Mouse (Mus musculus) lung, embryonic 14.5 days (tissue): ENCODE measurements at regions not wholly inside any gene's neighbourhood (a gene's known extent, or its start where the extent isn't known, plus 50 kb on each side); places are given as distances from the start of the nearest gene placed in this dataset.

Experiments used
- ATAC-seq: fragments of 200-750 bp; cut with Nextera tagmentation; 2 replicates; pipeline ENCODE4 v1.8.0; 2017; ENCODE audit warnings: mild to moderate bottlenecking, moderate TSS enrichment, moderate library complexity; ENCODE audit not compliant: insufficient read depth
- DNase-seq: peaks from one replicate; pipeline ENCODE4 v3.0.0-alpha.2; 2015
- H3K27ac ChIP-seq: fragments of 300-500 bp; sonication (generic); 2 replicates; pipeline ENCODE4 v1.5.1; 2014; ENCODE audit warnings: low read depth, mild to moderate bottlenecking, moderate library complexity
- H3K27me3 ChIP-seq: fragments of 300-500 bp; sonication (generic); 2 replicates; pipeline ENCODE4 v1.6.1; 2014; ENCODE audit warnings: low read length, control low read depth; ENCODE audit not compliant: insufficient read depth
- H3K36me3 ChIP-seq: fragments of 300-500 bp; sonication (generic); 2 replicates; pipeline ENCODE4 v1.6.1; 2014; ENCODE audit warnings: control low read depth; ENCODE audit not compliant: insufficient read depth
- H3K4me1 ChIP-seq: fragments of 300-500 bp; sonication (generic); 2 replicates; pipeline ENCODE4 v1.6.1; 2014; ENCODE audit warnings: antibody characterized with exemption, control low read depth; ENCODE audit not compliant: insufficient read depth
- H3K4me2 ChIP-seq: fragments of 300-500 bp; sonication (generic); 2 replicates; pipeline ENCODE4 v1.6.1; 2014; ENCODE audit warnings: mild to moderate bottlenecking
- H3K4me3 ChIP-seq: fragments of 300-500 bp; sonication (generic); 2 replicates; pipeline ENCODE4 v1.5.1; 2014; ENCODE audit warnings: low read depth, low read length
- H3K9ac ChIP-seq: fragments of 300-500 bp; sonication (generic); 2 replicates; pipeline ENCODE4 v1.6.1; 2014
- H3K9me3 ChIP-seq: fragments of 300-500 bp; sonication (generic); 2 replicates; pipeline ENCODE4 v1.6.1; 2016; ENCODE audit warnings: low read depth, low read length, control low read depth
- CTCF ChIP-seq: IDR thresholded peaks from 2 replicates; pipeline ENCODE4 v1.5.1; 2016; ENCODE audit warnings: antibody characterized with exemption, low read depth
- WGBS: fragments of 180-500 bp; shearing (Covaris S2); extraction: QIAGEN DNeasy Blood & Tissue Kit; methylation state at CpG from one replicate; pipeline ENCODE4 v1.1.7; 2014; 5-methylcytosine and 5-hydroxymethylcytosine counted together

GRCm38 (mm10) chr3:38753446-38754205, 133.1 kb upstream of the Fat4 start:
- no peak for ATAC-seq
- 72% methylated on average over 2 of the region's 2 CpGs for WGBS
- Histone ChIP-seq H3K27me3 (no peaks in the 10 kb centered on the region), H3K9me3 (no peaks in the 10 kb centered on the region), H3K27ac (no peak overlapping the region), H3K9ac (no peak overlapping the region), H3K4me3 (no peak overlapping the region), H3K4me2 (no peak overlapping the region), H3K4me1 (no peaks in the 10 kb centered on the region), H3K36me3 (no peaks in the 10 kb centered on the region)
- no peak for DNase-seq
- no peak for TF ChIP-seq CTCF

GRCm38 (mm10) chr3:38742155-38742554, 144.6 kb upstream of the Fat4 start:
- Histone ChIP-seq H3K27me3 (no peaks in the 10 kb centered on the region), H3K9ac (no peak overlapping the region), H3K4me1 (no peaks in the 10 kb centered on the region), H3K4me2 (no peak overlapping the region), H3K9me3 (no peaks in the 10 kb centered on the region), H3K4me3 (no peak overlapping the region), H3K36me3 (no peaks in the 10 kb centered on the region), H3K27ac (no peak overlapping the region)
- ATAC-seq (no peak), DNase-seq (no peak)
- WGBS: 75% methylated on average over 4 of the region's 4 CpGs
- no peak for TF ChIP-seq CTCF

- Histone ChIP-seq H3K4me1 (no peaks in the 10 kb centered on the region), H3K36me3 (no peaks in the 10 kb centered on the region), H3K9me3 (no peaks in the 10 kb centered on the region), H3K4me3 (no peak overlapping the region), H3K27me3 (no peaks in the 10 kb centered on the region), H3K9ac (no peak overlapping the region), H3K27ac (no peak overlapping the region), H3K4me2 (no peak overlapping the region)
- ATAC-seq (no peak), DNase-seq (peak; percentile 15)
- WGBS: 74% methylated on average over 1 of the region's 1 CpGs
- no peak for TF ChIP-seq CTCF
Measured at GRCm38 (mm10) chr3:38722606-38723005, 164.1 kb upstream of the Fat4 start.

GRCm38 (mm10) chr3:38712078-38712873, 174.5 kb upstream of the Fat4 start:
- Histone ChIP-seq H3K4me3 (no peak overlapping the region), H3K36me3 (no peaks in the 10 kb centered on the region), H3K4me2 (no peak overlapping the region), H3K9ac (no peak overlapping the region), H3K27me3 (no peaks in the 10 kb centered on the region), H3K4me1 (no peaks in the 10 kb centered on the region; the same call in 1 of the 2 replicates), H3K27ac (no peak overlapping the region), H3K9me3 (no peaks in the 10 kb centered on the region)
- TF ChIP-seq CTCF: no peak
- ATAC-seq (no peak), DNase-seq (peak; percentile 23)
- WGBS: 31% methylated on average over 9 of the region's 9 CpGs

- no peaks in the 10 kb centered on the region for H3K9me3 ChIP-seq
- no peak overlapping the region for H3K27ac ChIP-seq
- ATAC-seq (no peak), DNase-seq (peak; percentile 6)
- TF ChIP-seq CTCF: no peak
- no peak overlapping the region for H3K9ac ChIP-seq
- no peaks in the 10 kb centered on the region for H3K36me3 ChIP-seq
- WGBS: 37% methylated on average over 6 of the region's 6 CpGs
- no peak overlapping the region for H3K4me2 ChIP-seq
- no peak overlapping the region for H3K4me3 ChIP-seq
- H3K4me1 ChIP-seq: no peaks in the 10 kb centered on the region; the same call in 1 of the 2 replicates
- no peaks in the 10 kb centered on the region for H3K27me3 ChIP-seq
Measured at GRCm38 (mm10) chr3:38711229-38711628, 175.5 kb upstream of the Fat4 start.

GRCm38 (mm10) chr3:38707891-38708290, 178.8 kb upstream of the Fat4 start:
- no peak overlapping the region for H3K4me2 ChIP-seq
- no peaks in the 10 kb centered on the region for H3K9me3 ChIP-seq
- TF ChIP-seq CTCF: no peak
- ATAC-seq (no peak), DNase-seq (no peak)
- no peaks in the 10 kb centered on the region; the same call in 1 of the 2 replicates for H3K4me1 ChIP-seq
- WGBS: 72% methylated on average over 3 of the region's 3 CpGs
- no peaks in the 10 kb centered on the region for H3K36me3 ChIP-seq
- H3K9ac ChIP-seq: no peak overlapping the region
- H3K27ac ChIP-seq: no peak overlapping the region
- H3K4me3 ChIP-seq: no peak overlapping the region
- no peaks in the 10 kb centered on the region for H3K27me3 ChIP-seq

GRCm38 (mm10) chr3:38699206-38699605, 187.5 kb upstream of the Fat4 start:
- Histone ChIP-seq H3K4me1 (no peaks in the 10 kb centered on the region), H3K27me3 (no peaks in the 10 kb centered on the region), H3K36me3 (no peaks in the 10 kb centered on the region), H3K9ac (no peak overlapping the region), H3K4me2 (no peak overlapping the region), H3K9me3 (no peaks in the 10 kb centered on the region), H3K27ac (no peak overlapping the region), H3K4me3 (no peak overlapping the region)
- TF ChIP-seq CTCF: no peak
- no peak for DNase-seq
- 75% methylated on average over 5 of the region's 5 CpGs for WGBS
- no peak for ATAC-seq
